Mouse (Mus musculus) CH12.LX (cell line): ENCODE data around the gene Myo16.

Experiments
- CTCF ChIP-seq, 2 experiments: IDR thresholded peaks in 1 of 2; conservative IDR thresholded peaks in 1 of 2; 2 replicates each; pipeline ENCODE4 v1.5.1; 2011 to 2012; ENCODE audit warnings: low read depth in 2 of 2, low read length in 2 of 2, improper control_type of control experiment in 1 of 2, inconsistent platforms in 1 of 2, mild to moderate bottlenecking in 1 of 2, moderate library complexity in 1 of 2
- ETS1 ChIP-seq: conservative IDR thresholded peaks from 2 replicates; pipeline ENCODE4 v1.6.1; 2012; ENCODE audit warnings: low read depth, mild to moderate bottlenecking, inconsistent platforms, low read length, improper control_type of control experiment, moderate library complexity
- USF1 ChIP-seq: IDR thresholded peaks from 2 replicates; pipeline ENCODE4 v1.6.1; 2014; ENCODE audit warnings: low read depth, mild to moderate bottlenecking, inconsistent platforms, low read length, improper control_type of control experiment

GRCm38 (mm10) chr8:10628725-10629124, 475.0 kb downstream of the Myo16 start:
- TF ChIP-seq USF1 (no peak), CTCF (conservative IDR thresholded peaks at IDR 0.05 in 1 of 2, IDR thresholded peaks at IDR 0.05 in 1 of 2; ENCODE audit: low read depth in 2 of 2, low read length in 2 of 2) (no peak), ETS1 (no peak)
